Mouse (Mus musculus) olfactory bulb, adult 2 months (tissue): ENCODE measurements around the gene Rora. TPM values are rescaled to one million over a fixed set of nuclear protein-coding genes. Genes with fewer than 3 reads are reported as not detected.

Source experiments
- H3K27ac ChIP-seq: fragments of 200-500 bp; 2 replicates; pipeline ENCODE4 v1.5.1; 2012; ENCODE audit warnings: low read depth, low read length; ENCODE audit not compliant: insufficient read depth
- H3K4me1 ChIP-seq: fragments of 200-500 bp; 2 replicates; pipeline ENCODE4 v1.6.1; 2012; ENCODE audit warnings: low read length; ENCODE audit not compliant: control insufficient read depth, insufficient read depth
- H3K4me3 ChIP-seq: fragments of 200-500 bp; 2 replicates; pipeline ENCODE4 v1.5.1; 2012; ENCODE audit warnings: mild to moderate bottlenecking, low read depth, low read length, moderate library complexity; ENCODE audit not compliant: insufficient read depth
- CTCF ChIP-seq: fragments of 200-500 bp; IDR thresholded peaks from 2 replicates; pipeline ENCODE4 v1.5.1; 2012; ENCODE audit warnings: low read depth, mild to moderate bottlenecking, low read length, moderate library complexity; ENCODE audit not compliant: insufficient read depth
- POLR2A ChIP-seq: fragments of 200-500 bp; IDR thresholded peaks from 2 replicates; pipeline ENCODE4 v1.6.1; 2012; ENCODE audit warnings: mild to moderate bottlenecking, low read depth, low read length, moderate library complexity; ENCODE audit not compliant: insufficient read depth
- WGBS: fragments of 180-500 bp; shearing (Covaris S2); methylation state at CpG from one replicate; pipeline ENCODE4 v1.1.7; 2018; 5-methylcytosine and 5-hydroxymethylcytosine counted together
- polyA plus RNA-seq: library from polyadenylated mRNA; stranded (reverse); fragments of >200 nt; gene quantifications from 2 replicates; pipeline ENCODE4 v1.2.4, GENCODE M21; 2012; ENCODE audit warnings: low replicate concordance; ENCODE audit not compliant: missing spikeins, insufficient read depth, insufficient read length

Rora gene
- polyA plus RNA-seq, 1 experiment, result not detected

GRCm38 (mm10) chr9:69165096-69165836 lies 511.7 kb downstream of the Rora start:
- 89% methylated on average over 7 of the region's 7 CpGs for WGBS

GRCm38 (mm10) chr9:69174061-69174460 lies 520.5 kb downstream of the Rora start:
- Histone ChIP-seq H3K27ac (no peak overlapping the region), H3K4me1 (no peaks in the 10 kb centered on the region), H3K4me3 (no peak overlapping the region)
- 90% methylated on average over 6 of the region's 6 CpGs for WGBS
- TF ChIP-seq CTCF, result no peak
- TF ChIP-seq POLR2A, result no peak

More at GRCm38 (mm10) chr9:69165096-69165836, 511.7 kb downstream of the Rora start:
- TF ChIP-seq CTCF (no peak), POLR2A (no peak)
- H3K4me3 ChIP-seq, result no peak overlapping the region
- H3K27ac ChIP-seq, result no peak overlapping the region
- no peaks in the 10 kb centered on the region for H3K4me1 ChIP-seq

- 75% methylated on average over 10 of the region's 10 CpGs for WGBS
- no peak overlapping the region for H3K27ac ChIP-seq
- no peak for TF ChIP-seq POLR2A
- no peak for TF ChIP-seq CTCF
- H3K4me3 ChIP-seq, result no peak overlapping the region
- no peaks in the 10 kb centered on the region for H3K4me1 ChIP-seq
Measured at GRCm38 (mm10) chr9:69174527-69175116, 521.0 kb downstream of the Rora start.

- no peak overlapping the region for H3K4me3 ChIP-seq
- WGBS, result 91% methylated on average over 3 of the region's 3 CpGs
- no peak overlapping the region for H3K27ac ChIP-seq
- TF ChIP-seq CTCF (no peak), POLR2A (no peak)
- no peaks in the 10 kb centered on the region for H3K4me1 ChIP-seq
Measured at GRCm38 (mm10) chr9:69176988-69177387, 523.4 kb downstream of the Rora start.

- H3K27ac ChIP-seq, result no peak overlapping the region
- WGBS, result 98% methylated on average over 8 of the region's 8 CpGs
- H3K4me1 ChIP-seq, result no peaks in the 10 kb centered on the region
Measured at GRCm38 (mm10) chr9:69179224-69179623, 525.6 kb downstream of the Rora start.

GRCm38 (mm10) chr9:69180961-69181360 lies 527.4 kb downstream of the Rora start:
- Histone ChIP-seq H3K4me1 (no peaks in the 10 kb centered on the region), H3K27ac (peak overlapping the region; percentile 56; the same call in 1 of the 2 replicates), H3K4me3 (no peak overlapping the region)
- 47% methylated on average over 3 of the region's 3 CpGs for WGBS
- no peak for TF ChIP-seq CTCF
- no peak for TF ChIP-seq POLR2A

More at GRCm38 (mm10) chr9:69179224-69179623, 525.6 kb downstream of the Rora start:
- no peak overlapping the region for H3K4me3 ChIP-seq
- no peak for TF ChIP-seq POLR2A
- no peak for TF ChIP-seq CTCF

GRCm38 (mm10) chr9:69181411-69181810 lies 527.8 kb downstream of the Rora start:
- Histone ChIP-seq H3K4me3 (no peak overlapping the region), H3K4me1 (no peaks in the 10 kb centered on the region)
- TF ChIP-seq CTCF (no peak), POLR2A (no peak)

GRCm38 (mm10) chr9:69183888-69184287 lies 530.3 kb downstream of the Rora start:
- Histone ChIP-seq H3K27ac (no peak overlapping the region), H3K4me1 (no peaks in the 10 kb centered on the region), H3K4me3 (no peak overlapping the region)
- 88% methylated on average over 4 of the region's 4 CpGs for WGBS
- TF ChIP-seq POLR2A, result no peak
- no peak for TF ChIP-seq CTCF

More at GRCm38 (mm10) chr9:69181411-69181810, 527.8 kb downstream of the Rora start:
- H3K27ac ChIP-seq, result peak overlapping the region; percentile 56; the same call in 1 of the 2 replicates

GRCm38 (mm10) chr9:69190726-69191125 lies 537.1 kb downstream of the Rora start:
- Histone ChIP-seq H3K27ac (no peak overlapping the region), H3K4me1 (no peaks in the 10 kb centered on the region), H3K4me3 (no peak overlapping the region)
- WGBS, result 57% methylated on average over 1 of the region's 1 CpGs
- TF ChIP-seq POLR2A, result no peak
- no peak for TF ChIP-seq CTCF
